Mouse (Mus musculus): ENCODE results near the gene Pygm.

The Pygm gene

GRCm38 (mm10) chr19:6422014-6422413 is 37.8 kb downstream of the Pygm start:
- ChIA-PET CTCF (no interaction called here), POLR2A (interaction anchor here in 1 of 4 experiments (1.1 kb wide), 1 partner anchor 17 kb away, joined by 3 read pairs; no protein-coding TSS in a partner anchor)

- ChIA-PET POLR2A (interaction anchor here in 2 of 4 experiments (0.9 to 1.6 kb wide), 5 partner anchors 10 to 39 kb away, joined by 3 to 5 read pairs (median 3); partner anchors contain the start of gene Pygm (in 1 of the 2)), CTCF (interaction anchor here in 1 of 4 experiments (1.3 kb wide), 1 partner anchor 29 kb away, joined by 3 read pairs; no protein-coding TSS in a partner anchor)
These were observed 39.0 kb downstream of the Pygm start for GRCm38 (mm10) chr19:6423241-6423640.

- POLR2A ChIA-PET, result interaction anchor here in 2 of 4 experiments (0.9 to 1.6 kb wide), 3 partner anchors 12 to 61 kb away, joined by 3 to 5 read pairs (median 3); partner anchors contain the start of genes Pygm (in 1 of the 2) and Sf1 (in 1 of the 2)
- CTCF ChIA-PET, result interaction anchor here in 1 of 4 experiments (1.3 to 1.4 kb wide), 2 partner anchors 19 to 28 kb away, joined by 3 to 4 read pairs; no protein-coding TSS in a partner anchor
These were observed 40.1 kb downstream of the Pygm start for GRCm38 (mm10) chr19:6424137-6424881.

- CTCF ChIA-PET, result interaction anchor here in 1 of 4 experiments (1.0 to 2.0 kb wide), 3 partner anchors 10 to 27 kb away, joined by 3 to 9 read pairs (median 4); no protein-coding TSS in a partner anchor
- POLR2A ChIA-PET, result interaction anchor here in 3 of 4 experiments (0.6 to 1.7 kb wide), 6 partner anchors 10 to 147 kb away, joined by 3 to 8 read pairs (median 4); partner anchors contain the start of gene Sf1 (in 1 of the 3)
These were observed 41.4 kb downstream of the Pygm start for GRCm38 (mm10) chr19:6425595-6425994.

GRCm38 (mm10) chr19:6426703-6427500 is 42.7 kb downstream of the Pygm start:
- ChIA-PET CTCF (interaction anchor here (0.6 to 2.0 kb wide), 12 partner anchors 8 to 32 kb away, joined by 3 to 9 read pairs (median 4); partner anchors contain the start of gene Nrxn2 (in 1 of the 4)), POLR2A (interaction anchor here in 2 of 4 experiments (0.6 to 2.7 kb wide), 16 partner anchors 9 to 186 kb away, joined by 3 to 11 read pairs (median 4); no protein-coding TSS in a partner anchor)

GRCm38 (mm10) chr19:6427653-6428434 is 43.6 kb downstream of the Pygm start:
- ChIA-PET POLR2A (interaction anchor here in 3 of 4 experiments (0.8 to 2.7 kb wide), 18 partner anchors 10 to 102 kb away, joined by 3 to 11 read pairs (median 4); no protein-coding TSS in a partner anchor), CTCF (interaction anchor here (0.6 to 2.1 kb wide), 16 partner anchors 8 to 610 kb away, joined by 3 to 23 read pairs (median 4); partner anchors contain the start of gene Dnajc4 (in 1 of the 4))

GRCm38 (mm10) chr19:6428501-6429200 is 44.5 kb downstream of the Pygm start:
- POLR2A ChIA-PET, result interaction anchor here in 3 of 4 experiments (0.5 to 2.7 kb wide), 16 partner anchors 8 to 621 kb away, joined by 3 to 11 read pairs (median 3); partner anchors contain the start of genes Sf1 (in 2 of the 3) and Arl2 (in 1 of the 3)
- CTCF ChIA-PET, result interaction anchor here in 3 of 4 experiments (0.8 to 2.1 kb wide), 14 partner anchors 10 to 551 kb away, joined by 3 to 23 read pairs (median 4); no protein-coding TSS in a partner anchor

- ChIA-PET POLR2A (interaction anchor here in 3 of 4 experiments (0.9 to 2.3 kb wide), 3 partner anchors 9 to 31 kb away, joined by 3 to 9 read pairs (median 3); no protein-coding TSS in a partner anchor), CTCF (interaction anchor here in 1 of 4 experiments (0.6 to 1.9 kb wide), 5 partner anchors 9 to 111 kb away, joined by 3 to 9 read pairs (median 5); no protein-coding TSS in a partner anchor)
These were observed 58.8 kb downstream of the Pygm start for GRCm38 (mm10) chr19:6443016-6443415.

- ChIA-PET CTCF (interaction anchor here in 2 of 4 experiments (0.5 to 0.7 kb wide), 2 partner anchors 12 to 225 kb away, joined by 4 read pairs; no protein-coding TSS in a partner anchor), POLR2A (interaction anchor here in 1 of 4 experiments (1.5 kb wide), 1 partner anchor 373 kb away, joined by 3 read pairs; no protein-coding TSS in a partner anchor)
These were observed 61.7 kb downstream of the Pygm start for GRCm38 (mm10) chr19:6445761-6446423.

GRCm38 (mm10) chr19:6446736-6447437 is 62.7 kb downstream of the Pygm start:
- ChIA-PET POLR2A (interaction anchor here in 1 of 4 experiments (0.9 kb wide), 1 partner anchor 83 kb away, joined by 3 read pairs; no protein-coding TSS in a partner anchor), CTCF (interaction anchor here in 1 of 4 experiments (0.7 kb wide), 1 partner anchor 13 kb away, joined by 4 read pairs; no protein-coding TSS in a partner anchor)

All from embryonic stem cell, embryonic (primary cell).